Mouse (Mus musculus) forebrain, postnatal 0 days (tissue): Measurements from ENCODE around the gene Iqschfp. TPM values are rescaled to one million over a fixed set of nuclear protein-coding genes. Genes with fewer than 3 reads are reported as not detected.

ENCODE experiments used
- ATAC-seq: fragments of 200-750 bp; cut with Nextera tagmentation; 2 replicates; pipeline ENCODE4 v1.8.0; 2017; ENCODE audit warnings: mild to moderate bottlenecking, moderate library complexity
- DNase-seq: peaks from one replicate; pipeline ENCODE4 v3.0.0-alpha.2; 2015
- H3K27ac ChIP-seq: fragments of 300-500 bp; sonication (generic); 2 replicates; pipeline ENCODE4 v1.5.1; 2014; ENCODE audit warnings: low read depth, mild to moderate bottlenecking, antibody characterized with exemption, low read length, moderate library complexity, mixed read lengths
- H3K27me3 ChIP-seq: fragments of 300-500 bp; sonication (generic); 2 replicates; pipeline ENCODE4 v1.6.1; 2014; ENCODE audit warnings: mild to moderate bottlenecking, low read length, mixed read lengths; ENCODE audit not compliant: insufficient read depth
- H3K36me3 ChIP-seq: fragments of 300-500 bp; sonication (generic); 2 replicates; pipeline ENCODE4 v1.6.1; 2014; ENCODE audit warnings: mild to moderate bottlenecking, moderate library complexity; ENCODE audit not compliant: insufficient read depth
- H3K4me1 ChIP-seq: fragments of 300-500 bp; sonication (generic); 2 replicates; pipeline ENCODE4 v1.6.1; 2014; ENCODE audit warnings: antibody characterized with exemption; ENCODE audit not compliant: insufficient read depth
- H3K4me2 ChIP-seq: fragments of 300-500 bp; sonication (generic); 2 replicates; pipeline ENCODE4 v1.6.1; 2014; ENCODE audit warnings: low read depth, mild to moderate bottlenecking, moderate library complexity
- H3K4me3 ChIP-seq: fragments of 300-500 bp; sonication (generic); 2 replicates; pipeline ENCODE4 v1.5.1; 2014; ENCODE audit warnings: low read depth, low read length, mixed read lengths
- H3K9ac ChIP-seq: fragments of 300-500 bp; sonication (generic); 2 replicates; pipeline ENCODE4 v1.6.1; 2014; ENCODE audit warnings: mild to moderate bottlenecking
- H3K9me3 ChIP-seq: fragments of 300-500 bp; sonication (generic); 2 replicates; pipeline ENCODE4 v1.6.1; 2016; ENCODE audit warnings: low read length
- CTCF ChIP-seq: sonication (generic); IDR thresholded peaks from 2 replicates; pipeline ENCODE4 v1.5.1; 2016; ENCODE audit warnings: antibody characterized with exemption, control low read depth, low read depth
- WGBS: fragments of 180-500 bp; shearing (Covaris S2); extraction: QIAGEN DNeasy Blood & Tissue Kit; methylation state at CpG from one replicate; pipeline ENCODE4 v1.1.7; 2014; 5-methylcytosine and 5-hydroxymethylcytosine counted together
- polyA plus RNA-seq: library from polyadenylated mRNA; unstranded; fragments of >200 nt; fragmentation: Nextera tagmentation; extraction: Ambion mirVana; gene quantifications from 2 replicates; pipeline ENCODE4 v1.2.1, GENCODE M21; 2015
- total RNA-seq: library from RNA; depleted of rRNA; stranded (reverse); fragments of >200 nt; gene quantifications from 2 replicates; pipeline ENCODE4 v1.2.3, GENCODE M21; 2014

Iqschfp gene
- total and polyA plus RNA-seq, 2 experiments from 2014 or later = 6.6 to 8.8 TPM

DNA sequence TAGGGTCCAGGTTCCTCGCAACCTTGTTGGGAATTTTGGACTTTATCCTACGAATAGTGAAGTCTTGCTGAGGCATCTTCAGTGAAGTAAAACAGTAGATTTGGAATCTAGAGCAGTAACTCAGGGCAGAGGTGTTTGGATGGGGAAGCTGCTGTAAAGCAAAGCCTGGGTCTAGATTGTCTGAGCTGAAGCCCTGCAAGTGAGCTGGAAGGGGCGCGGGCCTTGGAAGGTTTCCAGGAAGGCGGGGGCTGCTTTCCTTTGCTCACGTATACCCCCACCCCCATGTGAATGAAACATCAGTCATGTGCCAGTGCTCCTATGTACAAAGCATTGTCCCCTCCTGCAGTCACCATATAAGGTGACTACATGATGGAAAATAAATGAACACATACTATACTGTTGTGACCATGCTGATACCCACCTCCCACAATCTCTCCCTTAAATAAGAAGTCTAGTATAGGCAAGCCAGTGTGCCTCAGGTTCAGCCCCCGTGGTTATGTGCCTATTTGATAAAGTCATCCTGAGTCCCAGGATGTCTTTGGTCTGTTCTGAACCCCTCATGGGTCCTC is 643.2 kb downstream of the Iqschfp start:
- Histone ChIP-seq H3K36me3 (no peaks in the 10 kb centered on the region), H3K9me3 (peaks cover 3% of the 10 kb centered on the region; the same call in 1 of the 2 replicates), H3K9ac (no peak overlapping the region), H3K27ac (no peak overlapping the region), H3K27me3 (no peaks in the 10 kb centered on the region), H3K4me1 (no peaks in the 10 kb centered on the region), H3K4me2 (no peak overlapping the region), H3K4me3 (no peak overlapping the region)
- 71% methylated on average over 7 of the region's 7 CpGs for WGBS
- ATAC-seq (no peak), DNase-seq (no peak)
- TF ChIP-seq CTCF = no peak

DNA sequence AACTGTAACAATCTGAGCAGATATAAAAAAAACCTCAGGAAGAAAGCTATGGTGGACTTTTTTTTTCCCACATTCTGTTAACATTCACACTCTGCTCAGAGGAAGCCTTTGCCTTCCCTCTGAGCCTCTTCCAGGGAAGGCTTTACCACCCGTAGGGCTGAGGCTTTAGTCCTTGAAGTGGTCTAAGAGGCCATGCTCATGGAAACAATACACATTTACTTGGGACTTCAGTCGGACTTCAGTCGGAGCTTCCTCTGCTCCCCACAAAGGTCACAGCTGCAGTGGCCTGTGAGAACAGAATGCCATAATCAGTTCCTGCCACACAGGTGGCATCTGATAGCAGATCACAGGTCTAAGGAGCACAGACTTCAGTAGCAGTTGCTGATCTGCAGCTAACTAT is 644.0 kb downstream of the Iqschfp start:
- no peaks in the 10 kb centered on the region for H3K27me3 ChIP-seq
- no peak for TF ChIP-seq CTCF
- H3K36me3 ChIP-seq = no peaks in the 10 kb centered on the region
- H3K4me1 ChIP-seq = no peaks in the 10 kb centered on the region
- no peak for ATAC-seq
- no peak overlapping the region for H3K27ac ChIP-seq
- H3K4me3 ChIP-seq = no peak overlapping the region
- DNase-seq = no peak
- H3K9me3 ChIP-seq = peaks cover 3% of the 10 kb centered on the region; the same call in 1 of the 2 replicates
- H3K9ac ChIP-seq = no peak overlapping the region
- no peak overlapping the region for H3K4me2 ChIP-seq
- WGBS = 40% methylated on average over 3 of the region's 3 CpGs

DNA sequence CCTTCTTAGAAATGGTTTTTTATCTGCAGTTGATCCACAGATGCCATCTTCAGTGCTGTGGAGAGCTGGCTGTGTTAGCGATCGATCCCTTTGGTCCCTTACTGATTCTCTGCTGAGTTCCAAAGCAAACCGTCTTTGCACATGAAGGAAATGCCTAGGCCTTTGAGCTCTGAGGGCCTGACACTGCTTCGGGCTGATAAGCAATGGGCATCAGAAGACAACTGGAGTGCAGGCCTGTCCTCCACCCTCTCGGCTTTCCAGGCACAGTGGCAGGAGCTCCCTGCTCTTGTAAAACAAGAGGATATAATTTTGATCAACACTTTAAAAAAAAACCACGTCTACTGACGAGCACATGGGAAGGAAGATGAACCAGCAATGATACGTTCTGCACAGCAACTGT is 649.7 kb downstream of the Iqschfp start:
- H3K4me3 ChIP-seq = no peak overlapping the region
- H3K4me2 ChIP-seq = no peak overlapping the region
- peaks cover 13% of the 10 kb centered on the region; the same call in 1 of the 2 replicates for H3K4me1 ChIP-seq
- no peak overlapping the region for H3K27ac ChIP-seq
- ATAC-seq (no peak), DNase-seq (no peak)
- no peaks in the 10 kb centered on the region for H3K27me3 ChIP-seq
- 85% methylated on average over 8 of the region's 8 CpGs for WGBS
- peaks cover under 1% of the 10 kb centered on the region; the same call in 1 of the 2 replicates for H3K9me3 ChIP-seq
- H3K36me3 ChIP-seq = no peaks in the 10 kb centered on the region
- H3K9ac ChIP-seq = no peak overlapping the region
- TF ChIP-seq CTCF = no peak

DNA sequence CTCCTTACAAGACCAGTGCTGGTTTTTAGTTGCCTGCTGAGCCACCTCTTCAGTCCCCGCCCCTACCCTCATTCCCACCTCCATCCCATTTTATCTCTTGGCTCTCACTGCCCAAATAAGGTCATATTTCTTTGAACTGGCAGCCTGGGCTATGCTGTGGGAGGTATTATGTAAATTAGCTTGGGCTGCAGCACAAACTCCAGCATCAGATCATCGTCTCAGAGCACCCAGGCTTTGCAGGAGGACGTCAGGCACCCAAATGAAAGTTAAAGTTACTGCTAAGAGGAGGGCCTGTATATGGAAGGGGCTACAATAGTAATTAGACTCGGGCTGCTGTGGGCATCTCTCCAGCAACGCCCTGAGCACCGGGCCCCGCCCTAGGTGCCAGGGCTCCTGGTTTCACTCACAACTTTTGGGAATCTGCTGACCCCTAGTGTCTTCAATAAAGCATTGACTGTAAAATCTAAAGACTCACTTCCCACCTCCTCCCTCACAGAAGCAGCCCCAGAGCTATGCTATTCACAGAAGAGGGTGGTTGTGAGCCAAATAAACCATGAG is 651.0 kb downstream of the Iqschfp start:
- Histone ChIP-seq H3K27me3 (no peaks in the 10 kb centered on the region), H3K36me3 (no peaks in the 10 kb centered on the region), H3K4me2 (peak overlapping the region; percentile 41), H3K27ac (no peak overlapping the region), H3K4me3 (peak overlapping the region; percentile 10; the same call in 1 of the 2 replicates), H3K9me3 (no peaks in the 10 kb centered on the region), H3K4me1 (peaks cover 13% of the 10 kb centered on the region; the same call in 1 of the 2 replicates), H3K9ac (no peak overlapping the region)
- whole genome bisulfite sequencing = 5% methylated on average over 7 of the region's 7 CpGs
- ATAC-seq = peak; percentile 76
- TF ChIP-seq CTCF = peak; percentile 69
- peak; percentile 76 for DNase-seq

DNA sequence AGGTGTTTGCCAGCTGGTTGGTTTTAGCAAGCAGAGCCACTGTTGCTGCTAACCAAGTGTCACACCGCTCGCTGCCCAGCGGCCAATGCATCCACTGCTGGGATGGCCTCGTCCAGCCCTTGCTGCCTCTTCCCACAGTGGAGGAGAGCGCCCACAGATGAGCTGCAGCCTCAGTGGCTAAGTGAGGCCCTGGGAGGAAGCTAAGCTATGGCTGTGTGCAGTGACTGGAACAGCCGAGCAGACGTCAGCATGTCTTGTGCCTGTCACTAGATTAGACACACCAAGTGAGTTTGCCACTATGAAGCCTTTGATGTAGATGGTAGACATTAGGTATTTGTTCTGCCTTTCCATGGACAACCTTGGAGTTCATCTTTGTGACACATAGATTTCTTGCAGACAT is 652.8 kb downstream of the Iqschfp start:
- H3K27ac ChIP-seq = no peak overlapping the region
- H3K4me3 ChIP-seq = no peak overlapping the region
- TF ChIP-seq CTCF = no peak
- no peaks in the 10 kb centered on the region for H3K36me3 ChIP-seq
- no peak overlapping the region for H3K4me2 ChIP-seq
- H3K27me3 ChIP-seq = no peaks in the 10 kb centered on the region
- 71% methylated on average over 7 of the region's 7 CpGs for WGBS
- H3K9me3 ChIP-seq = no peaks in the 10 kb centered on the region
- 0 out of 2 replicates have a peak, but pooled peaks have one; percentile 12 for ATAC-seq
- H3K9ac ChIP-seq = no peak overlapping the region
- DNase-seq = no peak
- H3K4me1 ChIP-seq = peaks cover 13% of the 10 kb centered on the region; the same call in 1 of the 2 replicates

DNA sequence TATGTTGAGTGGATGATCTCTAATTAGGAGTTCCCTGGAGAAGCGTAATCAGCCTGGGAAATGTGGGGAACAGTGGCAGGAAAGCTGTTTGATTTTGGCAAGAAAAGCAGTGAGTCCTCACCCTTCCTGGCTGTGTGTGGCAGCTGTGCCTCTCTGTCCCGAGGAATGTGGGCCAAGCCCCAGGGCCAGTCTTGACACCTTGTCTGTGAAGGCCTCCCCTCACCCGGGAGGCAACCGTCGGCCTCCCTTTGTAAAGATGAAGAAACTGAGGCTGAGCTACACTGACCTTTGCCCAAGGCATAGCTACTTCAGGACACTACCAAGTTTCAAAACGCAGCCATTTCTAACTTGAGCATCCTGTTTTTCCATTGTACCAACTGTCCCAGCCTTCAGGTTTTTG is 653.9 kb downstream of the Iqschfp start:
- no peaks in the 10 kb centered on the region for H3K9me3 ChIP-seq
- H3K4me3 ChIP-seq = no peak overlapping the region
- H3K4me1 ChIP-seq = peaks cover 13% of the 10 kb centered on the region; the same call in 1 of the 2 replicates
- ATAC-seq (peak; percentile 52; the same call in 1 of the 2 replicates), DNase-seq (peak; percentile 39)
- no peaks in the 10 kb centered on the region for H3K27me3 ChIP-seq
- no peak overlapping the region for H3K4me2 ChIP-seq
- WGBS = 28% methylated on average over 6 of the region's 6 CpGs
- no peaks in the 10 kb centered on the region for H3K36me3 ChIP-seq
- peak overlapping the region; percentile 6; the same call in 1 of the 2 replicates for H3K27ac ChIP-seq
- H3K9ac ChIP-seq = no peak overlapping the region
- TF ChIP-seq CTCF = no peak

DNA sequence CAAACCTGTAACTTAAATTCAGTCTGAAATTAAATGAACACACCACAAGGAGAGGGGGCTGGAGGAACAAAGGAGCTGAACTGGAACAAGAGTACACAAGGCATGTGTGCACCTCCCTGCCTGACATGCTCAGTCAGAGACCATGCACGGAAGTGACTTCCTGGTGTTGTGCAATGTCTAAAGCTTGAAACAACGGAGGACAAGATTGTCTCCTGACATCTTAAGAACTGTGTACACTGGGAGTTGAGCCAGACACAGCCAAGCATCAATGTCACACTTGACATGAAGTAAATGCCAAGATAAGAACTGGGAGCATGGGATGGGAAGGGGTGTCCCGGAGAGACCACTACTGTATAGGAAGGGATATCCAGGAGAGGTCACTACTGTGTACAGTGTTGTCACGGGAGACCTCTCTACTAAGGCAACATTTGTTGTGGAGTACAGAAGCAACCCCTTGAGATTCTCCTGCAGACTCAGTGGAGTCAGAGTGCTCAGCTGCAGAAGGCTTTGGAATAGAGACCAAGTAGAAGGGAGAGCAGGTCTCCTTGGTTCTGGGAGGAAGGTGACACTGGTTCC is 663.1 kb downstream of the Iqschfp start:
- H3K36me3 ChIP-seq = no peaks in the 10 kb centered on the region
- no peak overlapping the region for H3K27ac ChIP-seq
- H3K4me3 ChIP-seq = no peak overlapping the region
- DNase-seq (no peak), ATAC-seq (no peak)
- no peaks in the 10 kb centered on the region for H3K9me3 ChIP-seq
- H3K4me2 ChIP-seq = no peak overlapping the region
- H3K9ac ChIP-seq = no peak overlapping the region
- WGBS = 77% methylated on average over 4 of the region's 4 CpGs
- no peaks in the 10 kb centered on the region for H3K4me1 ChIP-seq
- TF ChIP-seq CTCF = no peak
- H3K27me3 ChIP-seq = no peaks in the 10 kb centered on the region
